Mouse (Mus musculus) ES-E14 (cell line): ENCODE measurements around the gene Tjp2. TPM values are rescaled to one million over a fixed set of nuclear protein-coding genes. Genes with fewer than 3 reads are reported as not detected.

Experiments used
- DNase-seq: peaks from one replicate; pipeline ENCODE4 v3.0.0-alpha.2; 2013; ENCODE audit warnings: low read depth, low spot score
- H3K27ac ChIP-seq: 2 replicates; pipeline ENCODE4 v1.5.1; 2012; ENCODE audit warnings: low read depth, mild to moderate bottlenecking, low read length, moderate library complexity, mixed read lengths; ENCODE audit not compliant: poor library complexity, insufficient read depth, severe bottlenecking
- H3K36me3 ChIP-seq: 2 replicates; pipeline ENCODE4 v1.6.1; 2012; ENCODE audit warnings: mild to moderate bottlenecking, low read length, moderate library complexity, mixed read lengths; ENCODE audit not compliant: control insufficient read depth, poor library complexity, insufficient read depth, severe bottlenecking
- H3K4me1 ChIP-seq, 2 experiments: fragments of 150-350 bp in 1 of 2; sonication (generic) in 1 of 2; 2 replicates each; pipeline ENCODE4 v1.6.1; 2012; ENCODE audit warnings: low read length in 2 of 2, mild to moderate bottlenecking in 1 of 2, mixed read lengths in 1 of 2; ENCODE audit not compliant: control insufficient read depth in 2 of 2, insufficient read depth in 2 of 2, poor library complexity in 1 of 2
- H3K4me3 ChIP-seq, 2 experiments: fragments of 150-350 bp in 1 of 2; sonication (generic) in 1 of 2; 2 replicates each; pipeline ENCODE4 v1.5.1; 2012; ENCODE audit warnings: low read length in 2 of 2, low read depth in 1 of 2, mild to moderate bottlenecking in 1 of 2, mixed read lengths in 1 of 2; ENCODE audit not compliant: insufficient read depth in 1 of 2, poor library complexity in 1 of 2, severe bottlenecking in 1 of 2
- H3K9ac ChIP-seq: 2 replicates; pipeline ENCODE4 v1.6.1; 2012; ENCODE audit warnings: low read depth, mild to moderate bottlenecking, low read length, mixed read lengths; ENCODE audit not compliant: poor library complexity, insufficient read depth, severe bottlenecking
- H3K9me3 ChIP-seq: fragments of 150-350 bp; sonication (generic); 2 replicates; pipeline ENCODE4 v1.6.1; 2012; ENCODE audit warnings: low read depth, mild to moderate bottlenecking, low read length; ENCODE audit not compliant: control insufficient read depth, insufficient read depth
- CHD2 ChIP-seq: IDR thresholded peaks from 2 replicates; pipeline ENCODE4 v1.6.1; 2014; ENCODE audit warnings: mild to moderate bottlenecking, low read depth, low read length, inconsistent platforms
- HCFC1 ChIP-seq: IDR thresholded peaks from 2 replicates; pipeline ENCODE4 v1.6.1; 2012; ENCODE audit warnings: low read length, inconsistent platforms, borderline replicate concordance; ENCODE audit not compliant: insufficient read depth
- MAFK ChIP-seq: IDR thresholded peaks from 2 replicates; pipeline ENCODE4 v1.6.1; 2014; ENCODE audit warnings: mild to moderate bottlenecking, low read depth, low read length, inconsistent platforms; ENCODE audit not compliant: insufficient read depth
- ZC3H11A ChIP-seq: IDR thresholded peaks from 2 replicates; pipeline ENCODE4 v1.6.1; 2012; ENCODE audit warnings: low read depth, mild to moderate bottlenecking, inconsistent platforms, low read length, borderline replicate concordance
- ZNF384 ChIP-seq: IDR thresholded peaks from 2 replicates; pipeline ENCODE4 v1.6.1; 2012; ENCODE audit warnings: low read depth, low read length, inconsistent platforms
- in situ Hi-C, 2 experiments: fragments of 600-800 bp; cut with MboI; formaldehyde crosslinking; loops; one replicate each; pipeline ENCODE4 v1.15.1; 2025; ENCODE audit warnings: low sequenced_read_pairs in 2 of 2, inconsistent platforms in 1 of 2; ENCODE audit not compliant: unreplicated experiment in 2 of 2
- total RNA-seq: library from RNA; depleted of rRNA; stranded (reverse); fragments of 300-350 nt; gene quantifications from 2 replicates; pipeline ENCODE4 v1.2.3, GENCODE M21; 2012

Gene Tjp2
- total RNA-seq, 1 experiment: 97.3 TPM

GRCm38 (mm10) chr19:24056880-24057279 is 167.9 kb downstream of the Tjp2 start:
- no peak overlapping the region for H3K27ac ChIP-seq

GRCm38 (mm10) chr19:24054904-24055303 is 169.9 kb downstream of the Tjp2 start:
- H3K9me3 ChIP-seq: no peaks in the 10 kb centered on the region
- H3K4me1 ChIP-seq: no peaks in the 10 kb centered on the region
- no peak for DNase-seq
- no peak for TF ChIP-seq CHD2
- no peak for TF ChIP-seq ZC3H11A
- no peak for TF ChIP-seq ZNF384
- no peak for TF ChIP-seq MAFK
- no peak for TF ChIP-seq HCFC1
- no peak overlapping the region for H3K4me3 ChIP-seq
- no peaks in the 10 kb centered on the region for H3K36me3 ChIP-seq
- no peak overlapping the region for H3K27ac ChIP-seq
- H3K9ac ChIP-seq: no peak overlapping the region
- in situ Hi-C loops: no loop called here

More at GRCm38 (mm10) chr19:24056880-24057279, 167.9 kb downstream of the Tjp2 start:
- Histone ChIP-seq H3K4me3 (no peak overlapping the region), H3K9ac (no peak overlapping the region), H3K4me1 (no peaks in the 10 kb centered on the region), H3K9me3 (no peaks in the 10 kb centered on the region), H3K36me3 (no peaks in the 10 kb centered on the region)
- in situ Hi-C loops: no loop called here
- DNase-seq: no peak
- TF ChIP-seq ZC3H11A (no peak), ZNF384 (no peak), CHD2 (no peak), HCFC1 (no peak)

DNA sequence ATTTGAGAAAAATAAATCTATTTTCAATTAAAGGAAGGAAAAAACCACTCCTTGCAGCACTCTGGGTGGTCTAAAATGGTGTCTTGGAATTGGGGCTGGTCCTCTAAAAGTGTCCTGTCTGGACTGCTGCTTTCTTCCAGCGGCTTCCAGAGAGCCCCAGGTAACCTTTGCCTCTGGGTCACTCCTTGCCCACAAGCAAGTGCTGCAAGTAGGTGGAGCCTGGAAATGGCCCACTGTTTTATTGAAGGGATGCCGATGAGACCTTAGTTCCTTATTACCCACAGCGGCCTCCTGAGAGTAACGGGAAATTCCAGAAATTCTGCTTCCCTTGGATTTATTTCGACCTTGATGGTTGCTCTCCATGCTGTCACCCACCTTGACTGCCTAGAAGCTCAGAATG is 170.6 kb downstream of the Tjp2 start:
- no peak for DNase-seq
- Histone ChIP-seq H3K9me3 (no peaks in the 10 kb centered on the region), H3K9ac (no peak overlapping the region), H3K27ac (no peak overlapping the region), H3K4me1 (no peaks in the 10 kb centered on the region), H3K36me3 (no peaks in the 10 kb centered on the region), H3K4me3 (no peak overlapping the region)
- in situ Hi-C loops: no loop called here
- TF ChIP-seq CHD2 (no peak), MAFK (no peak), HCFC1 (no peak), ZNF384 (no peak), ZC3H11A (no peak)

- in situ Hi-C loops: no loop called here
- TF ChIP-seq HCFC1 (no peak), ZNF384 (no peak), CHD2 (no peak)
- no peak overlapping the region for H3K9ac ChIP-seq
- H3K27ac ChIP-seq: no peak overlapping the region
- H3K9me3 ChIP-seq: no peaks in the 10 kb centered on the region
- H3K4me3 ChIP-seq: no peak overlapping the region
- H3K36me3 ChIP-seq: no peaks in the 10 kb centered on the region
- no peak for DNase-seq
- no peaks in the 10 kb centered on the region for H3K4me1 ChIP-seq
Observed at GRCm38 (mm10) chr19:24050514-24050913, 174.3 kb downstream of the Tjp2 start.

GRCm38 (mm10) chr19:24049329-24049728 is 175.5 kb downstream of the Tjp2 start:
- Histone ChIP-seq H3K4me1 (no peaks in the 10 kb centered on the region), H3K27ac (no peak overlapping the region)
- TF ChIP-seq MAFK: no peak
- TF ChIP-seq CHD2: no peak
- no peak for TF ChIP-seq ZNF384
- TF ChIP-seq ZC3H11A: no peak
- TF ChIP-seq HCFC1: no peak

More at GRCm38 (mm10) chr19:24049329-24049728, 175.5 kb downstream of the Tjp2 start:
- Histone ChIP-seq H3K9me3 (no peaks in the 10 kb centered on the region), H3K4me3 (no peak overlapping the region), H3K9ac (no peak overlapping the region), H3K36me3 (no peaks in the 10 kb centered on the region)
- in situ Hi-C loops: no loop called here
- no peak for DNase-seq
